Mouse (Mus musculus): ENCODE measurements around the gene Kpna1. TPM values are rescaled to one million over a fixed set of nuclear protein-coding genes. Genes with fewer than 3 reads are reported as not detected.

Gene Kpna1
- total RNA-seq, 2 experiments from 2014 or later = 62.5 to 71.0 TPM

DNA sequence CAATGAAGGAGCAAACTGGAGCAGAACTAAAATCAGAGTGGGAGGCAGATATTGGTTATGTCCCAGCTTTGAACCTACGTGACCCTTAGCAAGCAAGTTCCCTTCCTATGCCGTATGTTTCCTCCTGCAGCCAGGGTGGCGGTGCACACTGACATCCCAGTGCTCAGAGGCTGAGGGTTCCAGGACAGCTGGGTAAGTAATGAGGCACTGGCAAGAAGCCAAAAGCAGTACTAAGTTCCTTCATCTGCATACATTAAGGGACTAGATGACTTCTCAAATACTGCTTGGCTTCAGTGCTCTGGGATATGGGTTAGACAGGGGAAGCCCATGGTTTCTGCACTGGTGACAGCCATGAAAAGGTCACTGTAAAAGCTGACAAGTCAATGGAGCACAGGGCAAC, 89.8 kb downstream of the Kpna1 start:
- DNase-seq (ENCODE audit: low spot score in 2 of 2) = no peak

DNA sequence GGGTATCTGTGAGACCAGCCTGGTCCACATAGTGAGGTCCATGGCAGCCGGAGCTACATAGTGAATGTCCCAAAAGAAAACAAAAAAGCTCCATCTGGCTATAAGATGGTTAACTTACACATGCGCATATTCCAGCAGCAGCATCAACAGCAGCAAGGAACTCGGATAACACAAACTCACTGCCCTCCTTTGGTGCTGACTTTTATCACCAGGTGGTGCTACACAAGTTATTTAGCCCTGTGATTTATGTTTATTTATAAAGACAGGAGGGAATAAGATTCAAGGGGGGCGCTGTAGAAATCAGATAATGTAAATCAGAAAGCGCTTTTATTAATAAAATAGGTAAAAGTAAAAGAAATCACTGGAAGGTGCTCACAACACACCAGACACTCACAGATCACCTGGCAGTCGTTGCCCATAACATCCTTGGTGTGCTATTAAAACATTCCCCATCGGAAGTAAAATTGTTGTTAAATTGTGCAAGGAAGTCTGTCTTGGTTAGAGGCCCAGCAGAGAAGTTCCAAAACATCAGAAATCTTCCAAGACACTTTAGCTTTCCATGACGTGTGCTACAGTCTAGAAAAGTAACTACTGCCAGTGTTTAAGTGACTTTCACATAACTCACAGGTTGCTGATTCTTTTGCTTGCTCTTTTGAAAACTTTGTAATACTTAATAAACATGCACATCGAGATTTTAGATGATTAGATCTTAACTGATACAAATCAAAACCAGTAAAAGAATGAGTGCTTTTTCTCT, 91.4 kb downstream of the Kpna1 start:
- no peak for DNase-seq (ENCODE audit: low spot score in 2 of 2)

DNA sequence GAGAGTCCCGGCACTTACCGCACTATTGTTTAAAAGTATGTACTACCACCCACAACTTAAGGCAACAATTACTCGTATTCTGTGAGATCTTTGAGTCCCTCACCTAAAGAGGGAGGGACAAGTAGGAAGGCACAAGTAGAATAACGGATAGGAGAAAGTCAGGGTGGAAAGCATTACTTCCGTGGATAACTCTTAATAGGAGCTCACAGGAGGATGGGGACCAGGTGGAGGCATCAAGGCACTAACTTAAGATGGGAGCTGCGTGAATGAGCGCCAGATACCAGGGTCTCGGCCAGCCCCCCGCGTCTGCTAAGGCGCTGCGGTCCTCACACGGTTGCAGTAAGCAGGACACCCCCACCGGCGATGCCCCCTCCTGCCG, 92.5 kb downstream of the Kpna1 start:
- no peak for DNase-seq (ENCODE audit: low spot score in 2 of 2)

DNA sequence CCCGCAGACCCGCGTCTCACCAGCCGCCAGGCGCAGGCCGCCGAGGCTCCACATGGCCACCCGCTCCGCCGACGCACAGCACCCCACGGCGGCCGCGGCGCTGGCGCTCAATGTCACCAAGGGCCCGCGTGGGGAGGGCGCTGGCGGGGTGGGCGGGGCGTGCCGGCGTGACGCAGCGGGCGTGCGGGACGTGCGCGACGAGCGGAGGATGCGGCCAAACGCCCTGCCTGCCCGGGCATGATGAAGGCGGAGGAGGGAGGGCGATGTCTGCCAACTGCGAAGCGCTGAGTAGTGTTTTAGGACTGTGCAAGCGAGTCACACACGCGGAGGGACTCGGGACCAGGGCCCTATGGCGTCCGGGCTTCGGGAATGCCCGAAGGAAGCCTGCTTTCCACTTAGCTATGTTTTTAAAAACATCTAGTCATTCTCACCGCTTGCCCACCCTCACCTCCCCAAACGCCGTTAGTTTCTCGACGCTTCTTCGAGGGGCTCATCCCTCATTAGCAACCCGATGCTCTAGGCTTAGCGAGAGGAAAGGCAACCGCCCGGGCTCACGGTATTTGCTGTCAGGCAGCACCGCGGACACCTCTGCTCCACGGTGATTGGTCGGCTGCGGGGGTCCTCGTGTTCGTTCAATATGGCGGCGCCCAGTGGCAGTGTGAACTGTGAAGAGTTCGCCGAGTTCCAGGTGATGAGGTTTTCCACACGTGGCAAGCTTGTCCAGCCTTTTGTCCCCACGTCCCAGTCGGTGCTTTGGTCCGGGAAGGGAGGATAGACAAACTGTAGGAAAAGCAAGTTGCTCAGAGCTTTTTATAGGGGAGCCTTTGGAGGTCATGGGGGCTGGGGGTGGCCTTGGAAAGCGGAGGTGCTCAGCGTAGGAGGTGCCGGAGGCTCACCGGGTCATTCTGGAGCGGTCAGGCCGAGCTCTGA, 93.2 kb downstream of the Kpna1 start, which contains the start of the genes Fam162a and Ccdc58:
TSS of gene Fam162a (minus strand) at position 145 of the 930 bp plus-strand sequence.
TSS of gene Ccdc58 (plus strand) at position 236 of the 930 bp plus-strand sequence.
- peak; percentile 86 to 93 for DNase-seq (ENCODE audit: low spot score in 2 of 2)

DNA sequence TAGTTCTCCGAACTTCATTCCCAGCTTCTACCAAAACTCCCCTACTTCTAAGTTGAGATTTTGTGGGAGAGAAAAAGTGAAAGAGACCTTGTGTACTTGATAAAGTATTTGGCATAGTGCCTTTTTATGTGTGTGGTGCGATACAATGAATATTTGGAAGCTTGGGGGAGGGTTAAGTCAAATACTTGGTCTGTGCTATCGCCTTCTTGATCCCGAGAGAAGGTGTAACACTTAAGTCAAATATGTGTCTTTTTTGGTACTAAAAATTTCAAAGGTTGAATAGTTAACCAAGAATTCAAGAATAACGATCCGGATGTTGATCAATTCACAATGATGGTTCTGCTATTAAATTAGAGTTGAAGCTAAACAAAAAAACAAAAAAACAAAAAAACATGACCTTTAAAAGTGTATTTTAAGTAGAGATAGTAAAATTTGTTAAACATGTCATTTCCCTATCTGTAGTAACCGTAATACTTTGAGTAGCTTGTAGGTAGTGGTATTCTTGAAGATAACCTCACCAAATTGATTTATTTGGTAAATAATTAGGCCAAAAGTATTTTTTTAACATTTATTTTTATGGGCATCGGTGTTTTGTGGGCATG, 94.0 kb downstream of the Kpna1 start:
- no peak for DNase-seq (ENCODE audit: low spot score in 2 of 2)

DNA sequence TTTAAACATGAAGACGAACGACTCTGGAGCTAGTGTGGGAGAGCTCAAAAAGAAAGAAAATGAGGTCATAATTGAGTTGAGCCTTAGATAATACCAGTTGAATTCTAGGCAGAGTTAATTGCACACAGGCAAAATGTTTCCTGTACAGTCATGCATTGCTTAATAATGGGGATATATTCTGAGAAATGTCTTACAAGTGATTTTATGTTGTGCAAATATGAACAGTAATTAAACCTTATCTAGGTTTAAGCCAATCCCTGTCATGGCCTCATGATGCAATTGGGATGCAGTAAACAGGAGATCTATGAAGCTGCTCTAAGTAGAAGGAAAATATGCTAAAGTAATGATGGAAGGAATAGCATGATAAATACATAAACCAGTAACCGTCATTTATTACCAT, 96.2 kb downstream of the Kpna1 start:
- no peak for DNase-seq (ENCODE audit: low spot score in 2 of 2)

DNA sequence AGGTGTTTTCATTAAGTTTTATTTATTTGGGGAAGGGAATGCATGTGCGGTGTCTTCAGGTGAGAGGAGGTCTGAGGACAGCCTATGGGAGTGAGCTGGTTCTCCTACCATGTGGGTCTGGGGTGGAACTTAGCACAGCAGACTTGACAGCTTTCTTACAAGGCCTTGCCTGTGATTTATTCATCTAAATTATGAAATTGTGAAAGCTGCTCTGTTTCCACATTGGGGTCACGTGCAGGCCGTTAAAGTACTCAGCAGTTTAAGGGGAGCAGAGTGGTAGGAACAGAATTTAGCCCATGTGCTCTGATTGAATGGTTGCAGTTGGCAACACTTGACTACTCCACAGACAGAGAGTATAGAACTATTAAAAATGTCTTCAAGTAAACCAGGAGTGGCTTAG, 101.4 kb downstream of the Kpna1 start:
- no peak for DNase-seq (ENCODE audit: low spot score in 2 of 2)

Other genes with a start within 250 kb of the Kpna1 start
- gene Dirc2, start 209.4 kb upstream of the Kpna1 start, total RNA-seq (2021) = 10 to 100 TPM; 28.2 to 30.8 TPM
- 1 to 10 TPM; 3.6 to 3.9 TPM for gene Hspbap1, start 208.4 kb upstream of the Kpna1 start, total RNA-seq (2021)
- 1 to 10 TPM; 4.9 to 5.2 TPM for gene Parp14, start 107.2 kb upstream of the Kpna1 start, total RNA-seq (2021)
- gene Parp9, start 40.3 kb upstream of the Kpna1 start, total RNA-seq (2021) = 1 to 10 TPM; 7.6 TPM
- 1 to 10 TPM; 4.6 to 5.5 TPM for gene Dtx3l, start 39.6 kb upstream of the Kpna1 start, total RNA-seq (2021)
- 1 to 10 TPM; 5.0 to 5.3 TPM for gene Wdr5b, start 62.4 kb downstream of the Kpna1 start, total RNA-seq (2021)
- gene Fam162a, start 92.8 kb downstream of the Kpna1 start, total RNA-seq (2021) = 100 to 1,000 TPM in 1 of 2 experiments, 10 to 100 TPM in 1; 95.0 to 107 TPM
- gene Ccdc58, start 92.9 kb downstream of the Kpna1 start, total RNA-seq (2021) = 10 to 100 TPM; 38.3 to 42.4 TPM
- gene Csta1, start 152.5 kb downstream of the Kpna1 start, total RNA-seq (2021) = not detected
- 1 to 10 TPM; 1.1 to 1.8 TPM for gene Stfa2l1, start 178.1 kb downstream of the Kpna1 start, total RNA-seq (2021)
- 1 to 10 TPM in 1 of 2 experiments, under 1 TPM in 1; 0.81 to 5.7 TPM for gene Gm5483, start 205.5 kb downstream of the Kpna1 start, total RNA-seq (2021)
- not detected for gene Gm5416, start 231.7 kb downstream of the Kpna1 start, total RNA-seq (2021)
- gene 2010005H15Rik, start 242.7 kb downstream of the Kpna1 start, total RNA-seq (2021) = under 1 TPM in 1 of 2 experiments, not detected in 1; 0.65 TPM